8 mouse cellular contexts compared by ENCODE assay signal in the genomic region with DNA sequence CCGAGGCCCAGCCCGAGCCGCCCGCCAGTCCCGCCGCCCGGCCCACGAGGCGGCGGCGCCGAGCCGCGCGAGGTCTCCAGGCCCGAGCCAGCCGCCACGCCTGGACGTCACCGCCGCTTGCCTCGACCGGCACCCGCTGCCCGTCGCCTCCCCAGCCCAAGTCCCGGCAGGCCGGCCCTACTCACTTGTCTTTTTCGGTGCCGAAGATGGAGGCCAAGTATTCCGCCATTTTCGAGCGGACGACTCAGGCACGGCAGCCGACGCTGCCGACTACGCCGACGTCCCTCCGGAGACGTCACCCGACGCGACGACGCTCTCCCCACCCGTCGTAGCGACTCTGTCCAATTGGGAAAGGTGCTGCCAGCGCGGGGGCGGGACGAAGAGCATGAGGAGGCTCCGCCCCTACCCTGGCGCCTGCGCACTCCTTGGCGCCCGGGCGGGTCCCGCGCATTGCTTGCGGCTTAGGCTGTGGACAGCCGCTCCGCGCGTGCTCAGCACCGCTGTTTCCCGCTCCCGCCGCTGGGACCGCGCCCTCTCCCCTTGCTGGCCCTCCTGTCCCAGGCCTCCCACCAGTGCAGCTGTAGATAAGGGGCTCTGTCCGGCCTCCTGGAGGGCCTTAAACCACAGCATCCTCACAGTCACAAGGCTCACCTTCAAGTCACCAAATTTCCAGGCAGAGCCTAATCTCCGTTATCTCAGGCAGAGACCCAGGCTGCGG. TPM values are rescaled to one million over a fixed set of nuclear protein-coding genes. Genes with fewer than 3 reads are reported as not detected.
A peak's percentile ranks its signal among the peaks of the same experiment; 100 is the strongest.
DNase-seq lines count a peak whose midpoint lies in the region; ATAC-seq and TF ChIP-seq lines count a peak whose summit lies in the region.

A gene (minus strand): TSS at position 425 of the 718 bp plus-strand sequence.

- H3K4me3 ChIP-seq in cortical plate, adult 2 months (ENCODE audit: insufficient read depth, low read length), result peak within 1 kb of the TSS; percentile 83
- peak within 1 kb of the TSS; percentile 98 for H3K4me3 ChIP-seq in megakaryocyte, embryonic 14.5 days (replicated peaks)

- DNase-seq in gastrocnemius, adult 8-10 months (ENCODE audit: low spot score in 2 of 2), result peak; percentile 98
- DNase-seq in hindlimb bud, embryonic 11.5 days (ENCODE audit: extremely low spot score, low read depth, low spot score), result peak; percentile 93
- peak; percentile 94 to 99 for DNase-seq in left cerebral cortex, adult 8-10 months (ENCODE audit: low spot score in 2 of 2)
- DNase-seq in right cerebral cortex, postnatal 10 days (ENCODE audit: low spot score in 2 of 2), result peak; percentile 99
- peak; percentile 99 for DNase-seq in urinary bladder, postnatal 25 days (ENCODE audit: low spot score)

- H3K27me3 ChIP-seq in megakaryocyte, embryonic 14.5 days (replicated peaks), result no peaks in the 10 kb centered on the region

- TF ChIP-seq CTCF in cortical plate, adult 2 months (IDR thresholded peaks at IDR 0.05; ENCODE audit: extremely low read depth, insufficient read depth, low read length), result no peak

- H3K27ac ChIP-seq in cortical plate, adult 2 months (ENCODE audit: insufficient read depth, low read length), result peak within 1 kb of the TSS; percentile 63

- H3K36me3 ChIP-seq in megakaryocyte, embryonic 14.5 days (replicated peaks; ENCODE audit: low read length), result peaks cover 25% of the 10 kb centered on the region

- peak; percentile 74 for TF ChIP-seq POLR2A in cortical plate, adult 2 months (IDR thresholded peaks at IDR 0.05; ENCODE audit: extremely low read depth, insufficient read depth, low read length)

- no peaks in the 10 kb centered on the region for H3K9me3 ChIP-seq in megakaryocyte, embryonic 14.5 days

- peak; percentile 95 for ATAC-seq in activated CD4-positive, CD25-positive, alpha-beta regulatory T cell, adult 4 months

- H3K4me1 ChIP-seq in cortical plate, adult 2 months (ENCODE audit: control insufficient read depth, insufficient read depth, low read length), result peaks cover 4% of the 10 kb centered on the region; the same call in 1 of the 2 replicates
- H3K4me1 ChIP-seq in megakaryocyte, embryonic 14.5 days, result peaks cover 40% of the 10 kb centered on the region

RNA-seq across cellular contexts. Expression of the gene that starts here (rescaled TPM):
- 10 to 100 TPM; 60.6 to 77.9 TPM for polyA plus RNA-seq in activated CD4-positive, CD25-positive, alpha-beta regulatory T cell, adult 4 months (2017; shearing (Covaris generic))
- polyA plus RNA-seq in cortical plate, adult 2 months (2012; rRNA removed), result 139 and 148 TPM in 2 replicates
- total RNA-seq in gastrocnemius, adult 8-10 months (2022), result 10 to 100 TPM; 52.9 to 72.0 (median 65.9) TPM
- total RNA-seq in left cerebral cortex, adult 8-10 months (2022), result 100 to 1,000 TPM; 119 to 127 (median 122) TPM
- polyA plus RNA-seq in megakaryocyte, embryonic 14.5 days (2012; ENCODE audit: insufficient read depth, low replicate concordance), result 6.7 and 101 TPM in 2 replicates

Comparison
In these comparisons a context has a peak if more than half of its experiments do, and no peak if none do; other contexts are left out.
1. Peak in every context shown above with its lines: DNase-seq, ATAC-seq, H3K4me3 ChIP-seq and H3K27ac ChIP-seq.